Mouse (Mus musculus): Measurements from ENCODE around the gene Rbfox2. TPM values are rescaled to one million over a fixed set of nuclear protein-coding genes. Genes with fewer than 3 reads are reported as not detected.
"Not testable (repeated sequence)": the region's sequence is repeated elsewhere in the genome, so short reads cannot be mapped to it uniquely, and the experiment has no call there.

Rbfox2 gene
- polyA plus RNA-seq, 1 experiment = 78.3 TPM

- H3K36me3 ChIP-seq (ENCODE audit: control insufficient read depth, insufficient read depth, low read length, poor library complexity, severe bottlenecking) = no peaks in the 10 kb centered on the region
- no peaks in the 10 kb centered on the region for H3K27me3 ChIP-seq (ENCODE audit: control insufficient read depth, insufficient read depth, low read length, poor library complexity, severe bottlenecking)
- H3K9me3 ChIP-seq (replicated peaks; ENCODE audit: control insufficient read depth, insufficient read depth, low read length, poor library complexity, severe bottlenecking) = no peaks in the 10 kb centered on the region
- H3K4me1 ChIP-seq (ENCODE audit: control insufficient read depth, insufficient read depth, low read length) = no peaks in the 10 kb centered on the region
- no peak overlapping the region for H3K9ac ChIP-seq (ENCODE audit: low read depth, poor library complexity, severe bottlenecking)
- no peak overlapping the region for H3K27ac ChIP-seq (ENCODE audit: insufficient read depth, low read length)
- TF ChIP-seq CTCF (IDR thresholded peaks at IDR 0.05; ENCODE audit: low read depth, low read length) (no peak), POLR2A (IDR thresholded peaks at IDR 0.05; ENCODE audit: insufficient read depth, low read length) (no peak), EP300 (IDR thresholded peaks at IDR 0.05; ENCODE audit: insufficient read depth, low read depth, low read length) (no peak)
- H3K4me3 ChIP-seq (ENCODE audit: low read depth, low read length) = no peak overlapping the region
These were observed 240.6 kb downstream of the Rbfox2 start for GRCm38 (mm10) chr15:77066233-77066632.

DNA sequence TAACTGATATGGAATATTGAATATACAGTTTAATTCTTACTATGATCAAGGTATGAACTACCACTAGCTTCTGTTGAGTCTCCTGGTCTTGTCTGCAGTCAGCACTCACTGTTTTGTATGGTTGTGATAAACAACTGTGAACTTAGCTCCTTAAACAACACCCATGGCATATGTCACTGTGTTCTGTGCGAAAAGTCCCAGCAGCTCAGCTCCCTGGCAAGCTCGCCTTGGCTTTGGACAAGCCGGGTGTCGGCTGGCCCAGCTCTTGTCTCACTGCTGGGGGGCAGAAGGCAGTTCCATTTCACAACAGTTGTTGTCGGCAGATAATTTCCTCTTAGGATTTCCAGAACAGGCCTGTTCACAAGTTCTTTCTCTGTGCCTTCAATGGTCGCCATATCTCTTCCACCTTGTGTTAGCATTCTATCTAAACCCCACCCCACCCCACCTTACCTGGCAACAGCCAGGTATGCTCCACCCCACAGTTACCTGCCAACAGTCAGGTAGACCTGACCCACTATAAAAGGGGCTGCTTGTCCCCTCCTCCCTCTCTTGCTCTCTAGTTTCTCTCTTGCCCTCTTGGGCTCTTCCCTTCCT, 241.4 kb downstream of the Rbfox2 start:
- Histone ChIP-seq H3K27ac (ENCODE audit: insufficient read depth, low read length) (no peak overlapping the region), H3K36me3 (ENCODE audit: control insufficient read depth, insufficient read depth, low read length, poor library complexity, severe bottlenecking) (no peaks in the 10 kb centered on the region), H3K9me3 (replicated peaks; ENCODE audit: control insufficient read depth, insufficient read depth, low read length, poor library complexity, severe bottlenecking) (no peaks in the 10 kb centered on the region), H3K27me3 (ENCODE audit: control insufficient read depth, insufficient read depth, low read length, poor library complexity, severe bottlenecking) (no peaks in the 10 kb centered on the region), H3K4me1 (ENCODE audit: control insufficient read depth, insufficient read depth, low read length) (no peaks in the 10 kb centered on the region), H3K4me3 (ENCODE audit: low read depth, low read length) (no peak overlapping the region), H3K9ac (ENCODE audit: low read depth, poor library complexity, severe bottlenecking) (no peak overlapping the region)
- TF ChIP-seq CTCF (IDR thresholded peaks at IDR 0.05; ENCODE audit: low read depth, low read length) = no peak
- no peak for TF ChIP-seq EP300 (IDR thresholded peaks at IDR 0.05; ENCODE audit: insufficient read depth, low read depth, low read length)
- TF ChIP-seq POLR2A (IDR thresholded peaks at IDR 0.05; ENCODE audit: insufficient read depth, low read length) = no peak

- H3K27ac ChIP-seq (ENCODE audit: insufficient read depth, low read length) = no peak overlapping the region
- H3K27me3 ChIP-seq (ENCODE audit: control insufficient read depth, insufficient read depth, low read length, poor library complexity, severe bottlenecking) = no peaks in the 10 kb centered on the region
- H3K9ac ChIP-seq (ENCODE audit: low read depth, poor library complexity, severe bottlenecking) = no peak overlapping the region
- no peaks in the 10 kb centered on the region for H3K4me1 ChIP-seq (ENCODE audit: control insufficient read depth, insufficient read depth, low read length)
- TF ChIP-seq CTCF (IDR thresholded peaks at IDR 0.05; ENCODE audit: low read depth, low read length) (no peak), POLR2A (IDR thresholded peaks at IDR 0.05; ENCODE audit: insufficient read depth, low read length) (no peak), EP300 (IDR thresholded peaks at IDR 0.05; ENCODE audit: insufficient read depth, low read depth, low read length) (no peak)
- H3K9me3 ChIP-seq (replicated peaks; ENCODE audit: control insufficient read depth, insufficient read depth, low read length, poor library complexity, severe bottlenecking) = 0 out of 2 replicates have a peak, but pooled peaks cover 2% of the 10 kb centered on the region
- no peaks in the 10 kb centered on the region for H3K36me3 ChIP-seq (ENCODE audit: control insufficient read depth, insufficient read depth, low read length, poor library complexity, severe bottlenecking)
- H3K4me3 ChIP-seq (ENCODE audit: low read depth, low read length) = no peak overlapping the region
These were observed 244.1 kb downstream of the Rbfox2 start for GRCm38 (mm10) chr15:77062746-77063145.

- not testable (repeated sequence) for H3K27me3 ChIP-seq (ENCODE audit: control insufficient read depth, insufficient read depth, low read length, poor library complexity, severe bottlenecking); H3K9me3 ChIP-seq (replicated peaks; ENCODE audit: control insufficient read depth, insufficient read depth, low read length, poor library complexity, severe bottlenecking); H3K9ac ChIP-seq (ENCODE audit: low read depth, poor library complexity, severe bottlenecking); H3K36me3 ChIP-seq (ENCODE audit: control insufficient read depth, insufficient read depth, low read length, poor library complexity, severe bottlenecking); H3K4me3 ChIP-seq (ENCODE audit: low read depth, low read length); H3K4me1 ChIP-seq (ENCODE audit: control insufficient read depth, insufficient read depth, low read length)
- 0 out of 2 replicates have a peak, but pooled peaks have one; percentile 29 for TF ChIP-seq EP300 (IDR thresholded peaks at IDR 0.05; ENCODE audit: insufficient read depth, low read depth, low read length)
- H3K27ac ChIP-seq (ENCODE audit: insufficient read depth, low read length) = peak overlapping the region; percentile 30
These were observed 247.4 kb downstream of the Rbfox2 start for GRCm38 (mm10) chr15:77059416-77059815.

DNA sequence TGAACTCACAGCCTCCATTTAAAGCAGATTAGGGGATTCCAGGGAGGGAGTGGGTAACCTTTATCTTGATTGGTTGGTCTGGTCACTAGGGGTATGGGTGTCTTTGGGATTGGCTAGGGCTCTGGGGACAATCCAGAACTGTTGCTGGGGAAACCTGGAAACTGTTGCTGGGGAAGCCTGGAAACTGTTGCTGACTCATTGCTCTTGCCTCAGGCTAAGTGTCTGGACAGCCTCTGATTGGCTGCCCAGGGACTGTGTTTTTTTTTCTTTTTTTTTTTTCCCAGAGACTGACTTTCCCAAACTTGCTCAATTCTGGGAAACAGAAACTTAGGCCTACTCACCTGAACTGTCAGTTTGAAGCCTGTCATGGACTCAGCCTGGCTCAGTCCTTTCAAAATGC, 248.2 kb downstream of the Rbfox2 start:
- TF ChIP-seq EP300 (IDR thresholded peaks at IDR 0.05; ENCODE audit: insufficient read depth, low read depth, low read length) (peak; percentile 85), POLR2A (IDR thresholded peaks at IDR 0.05; ENCODE audit: insufficient read depth, low read length) (no peak), CTCF (IDR thresholded peaks at IDR 0.05; ENCODE audit: low read depth, low read length) (no peak)
- H3K9ac ChIP-seq (ENCODE audit: low read depth, poor library complexity, severe bottlenecking) = no peak overlapping the region
- H3K9me3 ChIP-seq (replicated peaks; ENCODE audit: control insufficient read depth, insufficient read depth, low read length, poor library complexity, severe bottlenecking) = 0 out of 2 replicates have a peak, but pooled peaks cover 2% of the 10 kb centered on the region
- peaks cover 10% of the 10 kb centered on the region for H3K4me1 ChIP-seq (ENCODE audit: control insufficient read depth, insufficient read depth, low read length)
- no peaks in the 10 kb centered on the region for H3K36me3 ChIP-seq (ENCODE audit: control insufficient read depth, insufficient read depth, low read length, poor library complexity, severe bottlenecking)
- no peak overlapping the region for H3K4me3 ChIP-seq (ENCODE audit: low read depth, low read length)
- peak overlapping the region; percentile 69 for H3K27ac ChIP-seq (ENCODE audit: insufficient read depth, low read length)
- no peaks in the 10 kb centered on the region for H3K27me3 ChIP-seq (ENCODE audit: control insufficient read depth, insufficient read depth, low read length, poor library complexity, severe bottlenecking)

- H3K9ac ChIP-seq (ENCODE audit: low read depth, poor library complexity, severe bottlenecking) = peak overlapping the region; percentile 6; the same call in 1 of the 2 replicates
- TF ChIP-seq POLR2A (IDR thresholded peaks at IDR 0.05; ENCODE audit: insufficient read depth, low read length) = no peak
- no peak for TF ChIP-seq CTCF (IDR thresholded peaks at IDR 0.05; ENCODE audit: low read depth, low read length)
- no peak for TF ChIP-seq EP300 (IDR thresholded peaks at IDR 0.05; ENCODE audit: insufficient read depth, low read depth, low read length)
- H3K4me1 ChIP-seq (ENCODE audit: control insufficient read depth, insufficient read depth, low read length) = peaks cover 17% of the 10 kb centered on the region
- no peaks in the 10 kb centered on the region for H3K27me3 ChIP-seq (ENCODE audit: control insufficient read depth, insufficient read depth, low read length, poor library complexity, severe bottlenecking)
- H3K36me3 ChIP-seq (ENCODE audit: control insufficient read depth, insufficient read depth, low read length, poor library complexity, severe bottlenecking) = no peaks in the 10 kb centered on the region
- peak overlapping the region; percentile 49 for H3K4me3 ChIP-seq (ENCODE audit: low read depth, low read length)
- H3K9me3 ChIP-seq (replicated peaks; ENCODE audit: control insufficient read depth, insufficient read depth, low read length, poor library complexity, severe bottlenecking) = 0 out of 2 replicates have a peak, but pooled peaks cover 2% of the 10 kb centered on the region
- H3K27ac ChIP-seq (ENCODE audit: insufficient read depth, low read length) = peak overlapping the region; percentile 68
These were observed 250.1 kb downstream of the Rbfox2 start for GRCm38 (mm10) chr15:77056791-77057051.
